Mouse (Mus musculus) c-Kit-positive CD71-positive TER-119-negative erythroid progenitor cells, embryonic 14.5 days (primary cell): Measurements from ENCODE around the gene Nr0b1.

Source experiments
- DNase-seq: peaks from one replicate; pipeline ENCODE4 v3.0.0-alpha.2; 2013; ENCODE audit warnings: low read depth

Gene Nr0b1

GRCm38 (mm10) chrX:86191614-86192419 is at the start of gene Nr0b1:
Nr0b1 (plus strand) TSS chrX:86191764.
- DNase-seq = no peak

- DNase-seq = no peak
Measured at GRCm38 (mm10) chrX:86187250-86187649, 4.3 kb upstream of the Nr0b1 start.

- no peak for DNase-seq
Measured at GRCm38 (mm10) chrX:86192420-86192994, 943 bp downstream of the Nr0b1 start.

GRCm38 (mm10) chrX:86193386-86193785 is 1.8 kb downstream of the Nr0b1 start:
- no peak for DNase-seq

- DNase-seq = no peak
Measured at GRCm38 (mm10) chrX:86237246-86237645, 45.7 kb downstream of the Nr0b1 start.
